Mouse (Mus musculus): ENCODE data around the gene Abca7. TPM values are rescaled to one million over a fixed set of nuclear protein-coding genes. Genes with fewer than 3 reads are reported as not detected.
"Not testable (repeated sequence)": the region's sequence is repeated elsewhere in the genome, so short reads cannot be mapped to it uniquely, and the experiment has no call there.

Abca7 gene
- polyA plus RNA-seq, 1 experiment from 2014 or later, result 4.1 TPM

DNA sequence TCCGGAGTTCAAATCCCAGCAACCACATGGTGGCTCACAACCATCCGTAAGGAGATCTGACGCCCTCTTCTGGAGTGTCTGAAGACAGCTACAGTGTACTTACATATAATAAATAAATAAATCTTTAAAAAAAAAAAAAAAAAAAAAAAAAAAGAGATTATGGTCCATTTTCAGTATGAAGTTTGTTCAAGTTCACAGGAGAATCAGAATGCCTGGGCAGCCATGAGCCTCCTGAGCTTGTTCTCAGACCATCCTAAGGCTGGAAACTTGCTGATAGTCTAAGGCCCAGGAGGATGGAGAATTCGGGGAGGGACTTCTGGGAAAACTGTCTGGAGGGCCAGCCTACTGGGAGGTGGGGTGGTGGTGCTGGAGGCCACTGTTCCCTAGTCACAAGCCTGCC is 49.1 kb downstream of the Abca7 start:
- not testable (repeated sequence) for H3K27ac ChIP-seq (replicated peaks; ENCODE audit: low read depth, low read length); H3K27me3 ChIP-seq (ENCODE audit: control insufficient read depth, insufficient read depth, low read length); H3K9ac ChIP-seq (replicated peaks; ENCODE audit: low read length); H3K4me2 ChIP-seq (ENCODE audit: low read length); DNase-seq; ATAC-seq (ENCODE audit: low FRiP score, low TSS enrichment); H3K9me3 ChIP-seq (ENCODE audit: control insufficient read depth, low read length); H3K4me1 ChIP-seq (ENCODE audit: control insufficient read depth, insufficient read depth, low read length); H3K36me3 ChIP-seq (ENCODE audit: control insufficient read depth, insufficient read depth, low read length); H3K4me3 ChIP-seq (replicated peaks; ENCODE audit: low read depth, low read length)
- WGBS, result 74% methylated on average over 2 of the region's 4 CpGs

- Histone ChIP-seq H3K4me3 (replicated peaks; ENCODE audit: low read depth, low read length) (no peak overlapping the region), H3K9me3 (ENCODE audit: control insufficient read depth, low read length) (no peaks in the 10 kb centered on the region), H3K36me3 (ENCODE audit: control insufficient read depth, insufficient read depth, low read length) (no peaks in the 10 kb centered on the region), H3K9ac (replicated peaks; ENCODE audit: low read length) (no peak overlapping the region), H3K4me2 (ENCODE audit: low read length) (no peak overlapping the region), H3K27ac (replicated peaks; ENCODE audit: low read depth, low read length) (no peak overlapping the region), H3K4me1 (ENCODE audit: control insufficient read depth, insufficient read depth, low read length) (no peaks in the 10 kb centered on the region), H3K27me3 (ENCODE audit: control insufficient read depth, insufficient read depth, low read length) (no peaks in the 10 kb centered on the region)
- 59% methylated on average over 5 of the region's 5 CpGs for WGBS
- DNase-seq (no peak), ATAC-seq (ENCODE audit: low FRiP score, low TSS enrichment) (no peak)
Observed at GRCm38 (mm10) chr10:80045766-80046165, 49.5 kb downstream of the Abca7 start.

- Histone ChIP-seq H3K27me3 (ENCODE audit: control insufficient read depth, insufficient read depth, low read length) (no peaks in the 10 kb centered on the region), H3K9ac (replicated peaks; ENCODE audit: low read length) (no peak within 1 kb of the TSS), H3K27ac (replicated peaks; ENCODE audit: low read depth, low read length) (no peak within 1 kb of the TSS), H3K4me1 (ENCODE audit: control insufficient read depth, insufficient read depth, low read length) (0 out of 2 replicates have a peak, but pooled peaks cover 3% of the 10 kb centered on the region), H3K4me3 (replicated peaks; ENCODE audit: low read depth, low read length) (no peak within 1 kb of the TSS), H3K36me3 (ENCODE audit: control insufficient read depth, insufficient read depth, low read length) (no peaks in the 10 kb centered on the region), H3K4me2 (ENCODE audit: low read length) (no peak within 1 kb of the TSS), H3K9me3 (ENCODE audit: control insufficient read depth, low read length) (no peaks in the 10 kb centered on the region)
- 46% methylated on average over 9 of the region's 9 CpGs for WGBS
- ATAC-seq (ENCODE audit: low FRiP score, low TSS enrichment) (no peak), DNase-seq (no peak)
Observed at GRCm38 (mm10) chr10:80047041-80047565, 50.8 kb downstream of the Abca7 start, which contains the start of gene Gpx4. Gene Gpx4, plus strand, starts transcription at chr10:80047166.

- Histone ChIP-seq H3K27me3 (ENCODE audit: control insufficient read depth, insufficient read depth, low read length) (no peaks in the 10 kb centered on the region), H3K36me3 (ENCODE audit: control insufficient read depth, insufficient read depth, low read length) (no peaks in the 10 kb centered on the region), H3K9ac (replicated peaks; ENCODE audit: low read length) (no peak overlapping the region), H3K9me3 (ENCODE audit: control insufficient read depth, low read length) (no peaks in the 10 kb centered on the region), H3K27ac (replicated peaks; ENCODE audit: low read depth, low read length) (no peak overlapping the region), H3K4me2 (ENCODE audit: low read length) (no peak overlapping the region), H3K4me3 (replicated peaks; ENCODE audit: low read depth, low read length) (no peak overlapping the region), H3K4me1 (ENCODE audit: control insufficient read depth, insufficient read depth, low read length) (0 out of 2 replicates have a peak, but pooled peaks cover 3% of the 10 kb centered on the region)
- DNase-seq, result peak; percentile 33
- ATAC-seq (ENCODE audit: low FRiP score, low TSS enrichment), result no peak
- WGBS, result 11% methylated on average over 5 of the region's 5 CpGs
Observed at GRCm38 (mm10) chr10:80048396-80048795, 52.1 kb downstream of the Abca7 start.

DNA sequence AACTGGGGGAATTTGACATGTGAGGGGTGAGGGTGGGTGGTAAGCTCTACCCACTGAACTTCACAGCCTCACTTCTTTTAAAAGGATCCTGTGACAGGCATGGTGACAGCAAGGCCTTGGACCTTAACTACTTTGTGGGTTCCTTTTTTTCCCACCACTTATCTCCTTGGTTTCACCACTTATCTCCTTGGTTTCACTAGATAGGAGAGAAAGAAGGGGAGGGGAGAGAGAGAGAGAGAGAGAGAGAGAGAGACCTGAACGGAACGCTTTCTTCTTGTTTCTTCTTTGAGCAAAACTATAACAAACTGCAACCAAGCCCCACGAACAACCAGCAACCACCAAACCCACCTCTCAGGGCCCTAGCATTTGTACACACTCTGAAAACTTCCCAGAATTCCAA is 52.5 kb downstream of the Abca7 start:
- Histone ChIP-seq H3K9me3 (ENCODE audit: control insufficient read depth, low read length) (no peaks in the 10 kb centered on the region), H3K4me2 (ENCODE audit: low read length) (no peak overlapping the region), H3K4me1 (ENCODE audit: control insufficient read depth, insufficient read depth, low read length) (0 out of 2 replicates have a peak, but pooled peaks cover 3% of the 10 kb centered on the region), H3K9ac (replicated peaks; ENCODE audit: low read length) (no peak overlapping the region), H3K36me3 (ENCODE audit: control insufficient read depth, insufficient read depth, low read length) (no peaks in the 10 kb centered on the region), H3K27me3 (ENCODE audit: control insufficient read depth, insufficient read depth, low read length) (no peaks in the 10 kb centered on the region), H3K4me3 (replicated peaks; ENCODE audit: low read depth, low read length) (no peak overlapping the region), H3K27ac (replicated peaks; ENCODE audit: low read depth, low read length) (no peak overlapping the region)
- WGBS, result 57% methylated on average over 3 of the region's 3 CpGs
- DNase-seq, result no peak
- no peak for ATAC-seq (ENCODE audit: low FRiP score, low TSS enrichment)

- Histone ChIP-seq H3K36me3 (ENCODE audit: control insufficient read depth, insufficient read depth, low read length) (no peaks in the 10 kb centered on the region), H3K4me3 (replicated peaks; ENCODE audit: low read depth, low read length) (no peak overlapping the region), H3K4me2 (ENCODE audit: low read length) (no peak overlapping the region), H3K27me3 (ENCODE audit: control insufficient read depth, insufficient read depth, low read length) (no peaks in the 10 kb centered on the region), H3K9me3 (ENCODE audit: control insufficient read depth, low read length) (no peaks in the 10 kb centered on the region), H3K4me1 (ENCODE audit: control insufficient read depth, insufficient read depth, low read length) (peaks cover 11% of the 10 kb centered on the region; the same call in 1 of the 2 replicates), H3K9ac (replicated peaks; ENCODE audit: low read length) (no peak overlapping the region), H3K27ac (replicated peaks; ENCODE audit: low read depth, low read length) (0 out of 2 replicates have a peak overlapping the region, but pooled peaks have one; percentile 41)
- ATAC-seq (ENCODE audit: low FRiP score, low TSS enrichment) (no peak), DNase-seq (no peak)
- WGBS, result 11% methylated on average over 6 of the region's 6 CpGs
Observed at GRCm38 (mm10) chr10:80050244-80050643, 54.0 kb downstream of the Abca7 start.

DNA sequence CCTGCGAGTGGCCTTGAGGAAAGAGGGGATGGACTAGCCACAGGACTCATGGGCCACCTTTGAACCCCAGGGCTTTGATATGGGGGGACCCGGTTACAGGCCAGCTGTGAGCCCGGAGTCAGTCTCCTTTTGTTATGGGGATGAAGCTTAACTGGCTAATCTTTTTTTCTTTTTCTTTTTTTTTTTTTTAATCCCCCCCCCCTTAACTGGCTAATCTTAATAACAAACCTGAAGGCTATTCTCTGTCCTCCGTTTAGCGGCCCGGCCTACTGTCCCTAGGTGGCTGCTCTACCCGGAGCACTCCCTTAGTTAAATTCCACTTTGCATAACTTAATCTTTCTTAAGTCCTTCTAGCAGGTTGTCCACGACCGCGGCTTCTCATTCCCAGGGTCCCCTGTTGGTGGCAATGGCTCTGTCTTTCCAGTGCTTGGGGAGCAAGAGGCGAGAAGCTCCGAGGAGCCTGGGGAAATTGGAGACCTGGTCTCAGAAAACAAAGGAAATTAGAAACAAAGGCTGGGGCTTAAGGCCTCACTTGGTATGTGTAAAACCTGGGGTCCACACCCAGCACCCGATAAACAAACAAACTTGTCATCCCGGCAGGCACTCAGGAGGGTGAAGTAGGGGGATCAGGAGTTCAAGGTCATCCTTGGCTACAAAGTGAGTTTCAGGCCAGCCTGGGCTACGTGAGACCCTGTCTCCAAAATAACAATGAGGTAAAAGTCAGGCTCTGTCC is 54.8 kb downstream of the Abca7 start:
- H3K36me3 ChIP-seq (ENCODE audit: control insufficient read depth, insufficient read depth, low read length), result 0 out of 2 replicates have a peak, but pooled peaks cover 7% of the 10 kb centered on the region
- peaks cover 13% of the 10 kb centered on the region; the same call in 1 of the 2 replicates for H3K4me1 ChIP-seq (ENCODE audit: control insufficient read depth, insufficient read depth, low read length)
- H3K27ac ChIP-seq (replicated peaks; ENCODE audit: low read depth, low read length), result peak overlapping the region; percentile 41; the same call in 1 of the 2 replicates
- DNase-seq (no peak), ATAC-seq (ENCODE audit: low FRiP score, low TSS enrichment) (no peak)
- no peak overlapping the region for H3K4me3 ChIP-seq (replicated peaks; ENCODE audit: low read depth, low read length)
- 10% methylated on average over 15 of the region's 15 CpGs for WGBS
- no peak overlapping the region for H3K4me2 ChIP-seq (ENCODE audit: low read length)
- H3K9ac ChIP-seq (replicated peaks; ENCODE audit: low read length), result no peak overlapping the region
- H3K9me3 ChIP-seq (ENCODE audit: control insufficient read depth, low read length), result no peaks in the 10 kb centered on the region
- H3K27me3 ChIP-seq (ENCODE audit: control insufficient read depth, insufficient read depth, low read length), result no peaks in the 10 kb centered on the region

- no peak for DNase-seq
- Histone ChIP-seq H3K27ac (replicated peaks; ENCODE audit: low read depth, low read length) (peak overlapping the region; percentile 41; the same call in 1 of the 2 replicates), H3K4me2 (ENCODE audit: low read length) (no peak overlapping the region), H3K27me3 (ENCODE audit: control insufficient read depth, insufficient read depth, low read length) (no peaks in the 10 kb centered on the region), H3K9me3 (ENCODE audit: control insufficient read depth, low read length) (no peaks in the 10 kb centered on the region), H3K4me1 (ENCODE audit: control insufficient read depth, insufficient read depth, low read length) (peaks cover 13% of the 10 kb centered on the region; the same call in 1 of the 2 replicates), H3K4me3 (replicated peaks; ENCODE audit: low read depth, low read length) (no peak overlapping the region), H3K36me3 (ENCODE audit: control insufficient read depth, insufficient read depth, low read length) (peaks cover 14% of the 10 kb centered on the region), H3K9ac (replicated peaks; ENCODE audit: low read length) (no peak overlapping the region)
- 15% methylated on average over 14 of the region's 14 CpGs for WGBS
- no peak for ATAC-seq (ENCODE audit: low FRiP score, low TSS enrichment)
Observed at GRCm38 (mm10) chr10:80051618-80052373, 55.5 kb downstream of the Abca7 start.
